In the genomic region with DNA sequence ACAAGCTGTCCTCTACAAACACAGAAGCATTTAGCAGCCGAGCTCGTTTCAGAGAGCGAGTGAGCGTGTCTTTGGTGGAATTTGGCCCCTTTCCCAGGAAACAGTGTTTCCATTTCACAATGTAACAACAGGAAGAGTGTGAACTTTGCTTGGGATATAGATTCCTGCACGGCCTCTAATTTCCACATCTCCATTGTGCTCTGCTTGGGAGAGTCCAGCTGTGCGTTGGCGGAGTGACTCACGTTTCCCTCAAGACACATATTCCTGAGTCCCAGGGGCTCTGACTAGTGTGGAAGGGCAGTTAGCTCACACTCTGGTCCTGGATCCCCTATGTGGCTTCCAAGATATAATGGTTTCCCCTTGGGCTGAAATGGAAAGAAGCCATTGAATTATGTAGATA, we compare ENCODE assay signal across 9 mouse cellular contexts. TPM values are rescaled to one million over a fixed set of nuclear protein-coding genes. Genes with fewer than 3 reads are reported as not detected.
A peak's percentile ranks its signal among the peaks of the same experiment; 100 is the strongest.
DNase-seq lines count a peak whose midpoint lies in the region; ATAC-seq and TF ChIP-seq lines count a peak whose summit lies in the region.
"Had no signal": no experiment of that assay in that cellular context is flagged by ENCODE, and none has a peak within 500 bp of the region (broad histone marks: within the 10 kb centered on the region; RNA-seq: fewer than 3 reads in every experiment).

No protein-coding gene starts in this region.

- peak; percentile 83 for TF ChIP-seq EP300 in lung, postnatal 0 days (IDR thresholded peaks at IDR 0.05)

- H3K4me2 ChIP-seq in intestine, embryonic 15.5 days (replicated peaks) = no peak overlapping the region
- H3K4me2 ChIP-seq in lung, postnatal 0 days (replicated peaks; ENCODE audit: low read depth, low read length) = no peak overlapping the region; the same call in 1 of the 2 replicates
- H3K4me2 ChIP-seq: embryonic facial prominence, embryonic 12.5 days had no signal

- no peaks in the 10 kb centered on the region for H3K27me3 ChIP-seq in intestine, embryonic 15.5 days (replicated peaks)
- H3K27me3 ChIP-seq in lung, postnatal 0 days (replicated peaks; ENCODE audit: insufficient read depth, low read length) = no peaks in the 10 kb centered on the region

- intact Hi-C loops in gastrocnemius, adult 2 months (cut with DNase I) = loop anchor here (5.0 kb wide), 1 partner anchor 192 kb away; a partner anchor contains a TSS
- intact Hi-C loops in gastrocnemius, postnatal 36 days (cut with DNase I) = no loop called here

- peak overlapping the region; percentile 81 for H3K27ac ChIP-seq in gastrocnemius, adult 2 months
- H3K27ac ChIP-seq in brown adipose tissue, adult 24 weeks (replicated peaks; ENCODE audit: low read depth, low read length) = peak overlapping the region; percentile 57
- H3K27ac ChIP-seq in intestine, embryonic 15.5 days = peak overlapping the region; percentile 38; the same call in 1 of the 2 replicates
- peak overlapping the region; percentile 51 for H3K27ac ChIP-seq in lung, postnatal 0 days (ENCODE audit: low read length)
- H3K27ac ChIP-seq: embryonic facial prominence, embryonic 12.5 days had no signal

- peak; percentile 51 for ATAC-seq in intestine, embryonic 15.5 days
- peak; percentile 88 for ATAC-seq in lung, postnatal 0 days

- H3K36me3 ChIP-seq in intestine, embryonic 15.5 days = no peaks in the 10 kb centered on the region
- no peaks in the 10 kb centered on the region for H3K36me3 ChIP-seq in lung, postnatal 0 days (ENCODE audit: insufficient read depth, low read length)
- H3K36me3 ChIP-seq: embryonic facial prominence, embryonic 12.5 days had no signal

- no peak for TF ChIP-seq CTCF in gastrocnemius, adult 2 months (IDR thresholded peaks at IDR 0.05)
- TF ChIP-seq CTCF in lung, postnatal 0 days (IDR thresholded peaks at IDR 0.05) = no peak

- no peak overlapping the region for H3K9ac ChIP-seq in intestine, embryonic 15.5 days
- H3K9ac ChIP-seq in lung, postnatal 0 days (replicated peaks; ENCODE audit: low read depth) = no peak overlapping the region
- H3K9ac ChIP-seq: embryonic facial prominence, embryonic 12.5 days had no signal

- no peaks in the 10 kb centered on the region for H3K9me3 ChIP-seq in intestine, embryonic 15.5 days
- H3K9me3 ChIP-seq in lung, postnatal 0 days (ENCODE audit: low read length) = no peaks in the 10 kb centered on the region
- H3K9me3 ChIP-seq: embryonic facial prominence, embryonic 12.5 days had no signal

- peaks cover 19% of the 10 kb centered on the region; the same call in 1 of the 2 replicates for H3K4me1 ChIP-seq in brown adipose tissue, adult 24 weeks (ENCODE audit: control insufficient read depth, insufficient read depth, insufficient read length, low read length)
- H3K4me1 ChIP-seq in intestine, embryonic 15.5 days (replicated peaks) = no peaks in the 10 kb centered on the region; the same call in 1 of the 2 replicates
- H3K4me1 ChIP-seq in lung, postnatal 0 days (ENCODE audit: insufficient read depth, low read depth, low read length) = peaks cover 6% of the 10 kb centered on the region
- H3K4me1 ChIP-seq: embryonic facial prominence, embryonic 12.5 days had no signal

- DNase-seq in gastrocnemius, adult 2 months = peak; percentile 47
- DNase-seq in gastrocnemius, postnatal 36 days = no peak
- DNase-seq in lung, postnatal 0 days (ENCODE audit: low spot score) = peak; percentile 95
- no peak for DNase-seq in spleen, postnatal 10 days (ENCODE audit: low spot score in 2 of 2)
- DNase-seq in spleen, adult 12 weeks (ENCODE audit: low spot score) = no peak
- DNase-seq in layer of hippocampus, adult 9-10 months (ENCODE audit: low spot score) = no peak

- H3K4me3 ChIP-seq in gastrocnemius, adult 2 months = no peak overlapping the region; the same call in 1 of the 2 replicates
- H3K4me3 ChIP-seq in brown adipose tissue, adult 24 weeks (ENCODE audit: insufficient read depth, low read depth, low read length) = no peak overlapping the region
- H3K4me3 ChIP-seq in intestine, embryonic 15.5 days (replicated peaks) = no peak overlapping the region
- H3K4me3 ChIP-seq in lung, postnatal 0 days (ENCODE audit: low read depth, low read length) = no peak overlapping the region
- H3K4me3 ChIP-seq: embryonic facial prominence, embryonic 12.5 days had no signal

- whole genome bisulfite sequencing in intestine, embryonic 15.5 days = 41% methylated on average over 8 of the region's 8 CpGs
- 10% methylated on average over 8 of the region's 8 CpGs for WGBS in lung, postnatal 0 days

RNA-seq across cellular contexts. Expression of a gene that starts 9.2 kb away (rescaled TPM):
- 100 to 1,000 TPM; 133 to 149 TPM for total RNA-seq in gastrocnemius, adult 2 months (2021)
- 100 to 1,000 TPM; 148 to 153 TPM for total RNA-seq in gastrocnemius, postnatal 36 days (2021)
- 242 and 279 TPM in 2 replicates for polyA plus RNA-seq in brown adipose tissue, adult 24 weeks (2012; ENCODE audit: insufficient read depth, insufficient read length, missing spikeins)
- polyA plus RNA-seq in intestine, embryonic 15.5 days (2015; fragmentation: Nextera tagmentation; extraction: Ambion mirVana) = 223 and 237 TPM in 2 replicates
- polyA plus RNA-seq in lung, postnatal 0 days (2015; fragmentation: Nextera tagmentation; extraction: Ambion mirVana) = 692 and 736 TPM in 2 replicates

RNA-seq across cellular contexts. Expression of a gene that starts 29.4 kb away (rescaled TPM):
- total RNA-seq in gastrocnemius, adult 2 months (2021) = 10 to 100 TPM; 59.6 to 65.2 TPM
- total RNA-seq in gastrocnemius, postnatal 36 days (2021) = 10 to 100 TPM; 55.7 to 57.7 TPM
- polyA plus RNA-seq in brown adipose tissue, adult 24 weeks (2012; ENCODE audit: insufficient read depth, insufficient read length, missing spikeins) = 26.1 and 26.7 TPM in 2 replicates
- 35.4 and 36.2 TPM in 2 replicates for polyA plus RNA-seq in intestine, embryonic 15.5 days (2015; fragmentation: Nextera tagmentation; extraction: Ambion mirVana)
- polyA plus RNA-seq in lung, postnatal 0 days (2015; fragmentation: Nextera tagmentation; extraction: Ambion mirVana) = 51.3 and 57.2 TPM in 2 replicates

RNA-seq across cellular contexts. Expression of a gene that starts 40.5 kb away (rescaled TPM):
- 10 to 100 TPM; 40.6 to 44.2 TPM for total RNA-seq in gastrocnemius, adult 2 months (2021)
- total RNA-seq in gastrocnemius, postnatal 36 days (2021) = 10 to 100 TPM; 38.8 to 42.9 TPM
- polyA plus RNA-seq in brown adipose tissue, adult 24 weeks (2012; ENCODE audit: insufficient read depth, insufficient read length, missing spikeins) = 18.8 and 20.9 TPM in 2 replicates
- 45.8 and 48.9 TPM in 2 replicates for polyA plus RNA-seq in intestine, embryonic 15.5 days (2015; fragmentation: Nextera tagmentation; extraction: Ambion mirVana)
- polyA plus RNA-seq in lung, postnatal 0 days (2015; fragmentation: Nextera tagmentation; extraction: Ambion mirVana) = 100 and 120 TPM in 2 replicates

Comparison
In these comparisons a context has a peak if more than half of its experiments do, and no peak if none do; other contexts are left out.
1. DNase-seq: peak in gastrocnemius, adult 2 months (single experiment) and lung, postnatal 0 days (single experiment); none in gastrocnemius, postnatal 36 days (0 of 2), spleen, postnatal 10 days (0 of 2), spleen, adult 12 weeks (single experiment) and layer of hippocampus, adult 9-10 months (single experiment).
2. Peak in every context shown above with its lines, with median percentiles within 50 percentile points of each other: H3K27ac ChIP-seq.